In the genomic region with DNA sequence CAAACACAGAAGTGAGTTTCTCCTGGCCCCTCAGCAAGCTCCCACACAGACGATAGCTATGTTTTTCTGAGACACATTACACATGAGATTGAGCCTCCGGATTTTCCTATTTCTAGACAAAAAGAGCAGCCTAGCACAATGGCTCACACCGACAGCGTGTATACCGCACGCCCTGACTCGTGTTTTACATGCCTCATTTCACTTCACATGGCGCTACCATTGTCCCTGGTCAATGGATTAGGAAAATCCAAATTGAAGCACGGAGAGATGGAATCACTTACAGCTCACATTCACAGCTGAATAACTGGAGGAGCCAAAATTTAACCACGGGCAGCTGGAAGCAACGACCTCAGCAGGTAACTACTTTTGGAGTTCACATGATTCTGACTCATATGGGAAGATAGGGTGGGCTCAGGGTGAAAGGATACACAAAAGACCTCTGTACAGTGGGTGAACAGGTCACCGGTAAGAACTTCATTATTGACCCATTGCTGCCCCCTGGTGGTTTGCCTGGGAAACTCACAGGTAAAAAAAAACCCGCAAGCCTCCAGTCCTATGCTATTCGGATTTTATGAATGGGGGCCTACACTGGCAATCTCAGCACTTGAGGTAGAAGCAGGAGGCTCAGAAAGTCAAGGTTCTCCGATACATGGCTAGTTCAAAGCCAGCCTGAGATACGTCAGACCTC, we compare ENCODE assay signal across 8 mouse cellular contexts. TPM values are rescaled to one million over a fixed set of nuclear protein-coding genes. Genes with fewer than 3 reads are reported as not detected.
DNase-seq lines count a peak whose midpoint lies in the region; ATAC-seq and TF ChIP-seq lines count a peak whose summit lies in the region.

No protein-coding gene starts in this region.

- no peaks in the 10 kb centered on the region for H3K27me3 ChIP-seq in embryonic facial prominence, embryonic 11.5 days (ENCODE audit: control insufficient read depth, insufficient read depth, low read length)
- no peaks in the 10 kb centered on the region for H3K27me3 ChIP-seq in hindbrain, embryonic 16.5 days (replicated peaks; ENCODE audit: control insufficient read depth, insufficient read depth, low read length)
- H3K27me3 ChIP-seq in liver, embryonic 13.5 days, result no peaks in the 10 kb centered on the region

- peaks cover 2% of the 10 kb centered on the region; the same call in 1 of the 2 replicates for H3K36me3 ChIP-seq in embryonic facial prominence, embryonic 11.5 days (replicated peaks; ENCODE audit: control insufficient read depth, insufficient read depth, low read depth, low read length)
- peaks cover 7% of the 10 kb centered on the region; the same call in 1 of the 2 replicates for H3K36me3 ChIP-seq in hindbrain, embryonic 16.5 days (ENCODE audit: control insufficient read depth, insufficient read depth, low read length)
- H3K36me3 ChIP-seq in liver, embryonic 13.5 days, result peaks cover 35% of the 10 kb centered on the region

- no peak overlapping the region for H3K4me3 ChIP-seq in bone marrow, adult 2 months (replicated peaks; ENCODE audit: control insufficient read depth, low read depth, low read length)
- H3K4me3 ChIP-seq in embryonic facial prominence, embryonic 11.5 days (ENCODE audit: low read depth, low read length), result no peak overlapping the region
- H3K4me3 ChIP-seq in hindbrain, embryonic 16.5 days (ENCODE audit: low read length), result no peak overlapping the region
- no peak overlapping the region for H3K4me3 ChIP-seq in liver, embryonic 13.5 days (replicated peaks)

- H3K9ac ChIP-seq in embryonic facial prominence, embryonic 11.5 days (replicated peaks; ENCODE audit: low read length), result no peak overlapping the region
- no peak overlapping the region for H3K9ac ChIP-seq in hindbrain, embryonic 16.5 days (ENCODE audit: low read depth, low read length)
- no peak overlapping the region for H3K9ac ChIP-seq in liver, embryonic 13.5 days

- 65% methylated on average over 16 of the region's 16 CpGs for WGBS in bone marrow, adult 2 months
- WGBS in embryonic facial prominence, embryonic 11.5 days, result 62% methylated on average over 16 of the region's 16 CpGs
- 30% methylated on average over 16 of the region's 16 CpGs for WGBS in hindbrain, embryonic 16.5 days
- WGBS in liver, embryonic 13.5 days (ENCODE audit: insufficient replicate concordance), result 60% methylated on average over 16 of the region's 16 CpGs

- peak; percentile 46 for TF ChIP-seq CTCF in bone marrow, adult 2 months (IDR thresholded peaks at IDR 0.05; ENCODE audit: control insufficient read depth, insufficient read depth, low read length)

- H3K4me1 ChIP-seq in bone marrow, adult 2 months (ENCODE audit: control insufficient read depth, insufficient read depth, low read length), result peaks cover 4% of the 10 kb centered on the region
- no peaks in the 10 kb centered on the region for H3K4me1 ChIP-seq in embryonic facial prominence, embryonic 11.5 days (ENCODE audit: control insufficient read depth, insufficient read depth, low read length)
- peaks cover 17% of the 10 kb centered on the region for H3K4me1 ChIP-seq in hindbrain, embryonic 16.5 days (ENCODE audit: control insufficient read depth, insufficient read depth, low read depth, low read length)
- H3K4me1 ChIP-seq in liver, embryonic 13.5 days (replicated peaks), result 0 out of 2 replicates have a peak, but pooled peaks cover 3% of the 10 kb centered on the region

- no peak for TF ChIP-seq POLR2A in bone marrow, adult 2 months (IDR thresholded peaks at IDR 0.05; ENCODE audit: borderline replicate concordance, control insufficient read depth, low read depth, low read length)

- no peak for ATAC-seq in embryonic facial prominence, embryonic 11.5 days (replicated peaks; ENCODE audit: insufficient number of reproducible peaks, low FRiP score, low TSS enrichment, low read depth)
- 0 out of 2 replicates have a peak, but pooled peaks have one; percentile 37 for ATAC-seq in hindbrain, embryonic 16.5 days
- no peak for ATAC-seq in liver, embryonic 13.5 days (ENCODE audit: low read depth)

- H3K9me3 ChIP-seq in embryonic facial prominence, embryonic 11.5 days (replicated peaks; ENCODE audit: control insufficient read depth, low read length), result no peaks in the 10 kb centered on the region
- no peaks in the 10 kb centered on the region for H3K9me3 ChIP-seq in hindbrain, embryonic 16.5 days (ENCODE audit: control insufficient read depth, low read length)
- H3K9me3 ChIP-seq in liver, embryonic 13.5 days (replicated peaks), result no peaks in the 10 kb centered on the region

- peak; percentile 54 for DNase-seq in gastrocnemius, adult 18-20 months (ENCODE audit: low spot score)
- DNase-seq in gastrocnemius, adult 8-10 months (ENCODE audit: low spot score in 2 of 2), result no peak
- DNase-seq in A20 (ENCODE audit: low read depth, low spot score), result peak; percentile 66
- peak; percentile 80 for DNase-seq in embryonic facial prominence, embryonic 11.5 days (ENCODE audit: low spot score)
- DNase-seq in liver, embryonic 13.5 days, result peak; percentile 44
- DNase-seq in retina, postnatal 1 day, result peak; percentile 78

- no peak overlapping the region for H3K4me2 ChIP-seq in embryonic facial prominence, embryonic 11.5 days (ENCODE audit: low read depth, low read length)
- H3K4me2 ChIP-seq in hindbrain, embryonic 16.5 days (ENCODE audit: low read length), result no peak overlapping the region
- H3K4me2 ChIP-seq in liver, embryonic 13.5 days, result no peak overlapping the region

- H3K27ac ChIP-seq in bone marrow, adult 2 months (ENCODE audit: control insufficient read depth, insufficient read depth, low read depth, low read length, poor library complexity), result no peak overlapping the region
- no peak overlapping the region for H3K27ac ChIP-seq in embryonic facial prominence, embryonic 11.5 days (replicated peaks; ENCODE audit: low read depth, low read length)
- H3K27ac ChIP-seq in hindbrain, embryonic 16.5 days (ENCODE audit: low read depth, low read length), result no peak overlapping the region
- H3K27ac ChIP-seq in liver, embryonic 13.5 days, result no peak overlapping the region

RNA-seq across cellular contexts. Expression of gene Npc2, which starts 17.8 kb away (rescaled TPM):
- 10 to 100 TPM; 14.8 to 15.8 TPM for total RNA-seq in gastrocnemius, adult 18-20 months (2021)
- total RNA-seq in gastrocnemius, adult 8-10 months (2022), result 10 to 100 TPM; 12.1 to 16.8 (median 14.0) TPM
- polyA plus RNA-seq in bone marrow, adult 2 months (2011; ENCODE audit: insufficient read depth, insufficient read length, low replicate concordance, missing spikeins), result 33.6 and 72.2 TPM in 2 replicates
- 72.6 and 73.9 TPM in 2 replicates for polyA plus RNA-seq in embryonic facial prominence, embryonic 11.5 days (2014; fragmentation: Nextera tagmentation; extraction: Ambion mirVana)
- 57.6 and 59.6 TPM in 2 replicates for polyA plus RNA-seq in hindbrain, embryonic 16.5 days (2015; fragmentation: Nextera tagmentation; extraction: Ambion mirVana)
- polyA plus RNA-seq in liver, embryonic 13.5 days (2015; fragmentation: Nextera tagmentation; extraction: Ambion mirVana), result 23.5 and 24.5 TPM in 2 replicates

RNA-seq across cellular contexts. Expression of gene Isca2, which starts 17.9 kb away (rescaled TPM):
- total RNA-seq in gastrocnemius, adult 18-20 months (2021), result 10 to 100 TPM; 46.8 to 48.2 TPM
- 10 to 100 TPM; 41.4 to 48.9 (median 45.8) TPM for total RNA-seq in gastrocnemius, adult 8-10 months (2022)
- 83.4 and 90.0 TPM in 2 replicates for polyA plus RNA-seq in bone marrow, adult 2 months (2011; ENCODE audit: insufficient read depth, insufficient read length, low replicate concordance, missing spikeins)
- polyA plus RNA-seq in embryonic facial prominence, embryonic 11.5 days (2014; fragmentation: Nextera tagmentation; extraction: Ambion mirVana), result 128 and 136 TPM in 2 replicates
- polyA plus RNA-seq in hindbrain, embryonic 16.5 days (2015; fragmentation: Nextera tagmentation; extraction: Ambion mirVana), result 140 and 142 TPM in 2 replicates
- 105 and 111 TPM in 2 replicates for polyA plus RNA-seq in liver, embryonic 13.5 days (2015; fragmentation: Nextera tagmentation; extraction: Ambion mirVana)

RNA-seq across cellular contexts. Expression of gene Syndig1l, which starts 56.5 kb away (rescaled TPM):
- not detected for total RNA-seq in gastrocnemius, adult 18-20 months (2021)
- total RNA-seq in gastrocnemius, adult 8-10 months (2022), result not detected
- polyA plus RNA-seq in bone marrow, adult 2 months (2011; ENCODE audit: insufficient read depth, insufficient read length, low replicate concordance, missing spikeins), result 1.3 and 2.4 TPM in 2 replicates
- not detected in 2 replicates for polyA plus RNA-seq in embryonic facial prominence, embryonic 11.5 days (2014; fragmentation: Nextera tagmentation; extraction: Ambion mirVana)
- polyA plus RNA-seq in hindbrain, embryonic 16.5 days (2015; fragmentation: Nextera tagmentation; extraction: Ambion mirVana), result 12.0 and 13.3 TPM in 2 replicates
- 0.05 TPM in 1 of 2 replicates, not detected in the other for polyA plus RNA-seq in liver, embryonic 13.5 days (2015; fragmentation: Nextera tagmentation; extraction: Ambion mirVana)

Comparison
In these comparisons a context has a peak if more than half of its experiments do, and no peak if none do; other contexts are left out.
1. DNase-seq: peak in gastrocnemius, adult 18-20 months (single experiment), A20 (single experiment), embryonic facial prominence, embryonic 11.5 days (single experiment), liver, embryonic 13.5 days (single experiment) and retina, postnatal 1 day (single experiment); none in gastrocnemius, adult 8-10 months (0 of 2).